Mouse (Mus musculus) cerebellum, adult 11-12 months (tissue): ENCODE measurements around the gene Olfr1189.
"Not testable (repeated sequence)": the region's sequence is repeated elsewhere in the genome, so short reads cannot be mapped to it uniquely, and the experiment has no call there.

ENCODE experiments used
- DNase-seq: peaks from one replicate; pipeline ENCODE4 v3.0.0; 2022

Gene Olfr1189

GRCm38 (mm10) chr2:88586154-88586553 is at the start of gene Olfr1189:
Gene Olfr1189, plus strand, starts transcription at chr2:88586454.
- DNase-seq = no peak

DNA sequence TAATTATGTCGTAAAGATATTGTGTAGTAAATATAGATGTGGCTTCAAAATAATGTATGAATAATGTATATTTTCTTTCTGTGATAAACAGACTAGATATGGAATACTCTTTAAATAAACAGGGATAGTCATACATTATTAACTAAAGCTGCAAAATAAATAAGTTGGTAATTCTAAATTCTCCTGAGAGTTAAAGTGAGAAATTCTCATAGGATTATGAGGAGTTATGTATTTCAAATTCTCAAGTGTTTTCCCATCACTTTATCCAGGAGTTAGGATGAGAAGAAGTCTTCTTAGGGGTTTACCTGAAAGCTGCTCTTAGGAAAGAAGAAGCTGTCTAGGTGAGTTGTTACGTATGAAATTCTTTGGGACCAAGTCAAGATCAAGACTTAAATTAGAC is 29.6 kb upstream of the Olfr1189 start, which contains the start of gene Olfr1188:
Olfr1188 (plus strand) TSS at position 301 of the 400 bp plus-strand sequence.
- DNase-seq = no peak

DNA sequence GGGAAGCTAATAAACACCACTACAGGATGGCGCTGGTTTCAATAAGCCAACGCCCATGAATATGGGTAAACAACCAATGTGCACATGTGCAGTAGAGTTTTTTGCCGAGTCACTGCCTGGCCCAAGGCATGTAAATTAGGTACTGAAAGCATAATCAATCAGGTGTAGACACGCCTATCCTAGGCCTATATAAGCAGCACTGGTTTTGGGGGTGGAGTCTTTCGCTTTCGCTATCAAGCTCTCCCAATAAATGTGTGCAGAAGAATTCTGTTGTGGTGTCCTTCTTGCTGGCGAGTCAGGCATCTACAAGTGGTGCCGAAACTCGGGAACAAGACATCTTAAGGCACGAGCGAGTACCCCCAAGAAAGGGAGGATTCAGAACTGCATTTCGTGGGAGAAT is 13.6 kb upstream of the Olfr1189 start:
- not testable (repeated sequence) for DNase-seq

- DNase-seq = not testable (repeated sequence)
Observed at GRCm38 (mm10) chr2:88640242-88640641, 54.0 kb downstream of the Olfr1189 start, which contains the start of gene Olfr1191-ps1. Gene Olfr1191-ps1, plus strand, starts transcription at chr2:88640542.
